Mouse (Mus musculus) frontal cortex, adult (tissue): Measurements from ENCODE around the gene Rassf1.

Source experiments
- ATAC-seq: cut with Nextera tagmentation; 2 replicates; pipeline ENCODE4 v1.9.2; 2017; ENCODE audit warnings: mild to moderate bottlenecking, moderate library complexity, mixed read lengths; ENCODE audit not compliant: low TSS enrichment

The Rassf1 gene

DNA sequence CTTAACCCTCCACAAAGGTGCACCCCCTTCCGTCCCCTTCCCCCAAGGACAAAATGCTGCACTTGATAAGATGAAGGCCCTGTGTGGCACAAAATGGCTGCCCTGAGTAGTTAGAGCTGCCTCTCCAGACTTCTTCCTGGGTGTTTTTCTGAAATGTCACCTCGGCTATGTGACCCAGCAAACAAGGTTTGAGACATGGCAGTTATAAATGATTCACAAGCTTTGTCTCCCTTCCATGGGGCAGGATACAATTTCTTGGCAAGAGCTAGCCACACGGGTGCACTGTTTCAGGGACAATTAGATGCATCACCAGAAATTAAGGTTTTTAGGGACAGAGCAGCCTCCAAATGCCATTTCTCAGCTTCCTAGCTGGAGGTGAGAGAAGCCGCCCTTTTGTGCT is 10.9 kb upstream of the Rassf1 start:
- no peak for ATAC-seq

DNA sequence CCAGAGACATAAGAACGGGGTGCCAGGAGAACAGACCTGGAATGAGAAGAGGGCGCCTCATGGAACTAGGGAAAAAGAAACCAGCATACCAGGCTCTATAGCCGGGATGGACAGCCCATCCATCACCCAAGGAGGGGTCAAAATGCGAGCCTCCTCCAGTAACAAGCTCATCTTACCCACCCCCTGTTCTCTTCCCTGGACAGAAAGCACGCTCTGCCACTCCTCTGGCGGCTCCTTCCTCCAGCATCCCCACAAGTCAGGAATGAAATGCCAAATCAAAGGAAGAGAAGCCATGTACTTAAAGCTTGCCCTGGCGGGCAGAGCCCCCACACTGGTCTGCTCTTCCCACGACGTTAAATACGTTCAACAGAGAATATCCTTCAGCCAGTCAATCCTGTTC is 10.3 kb upstream of the Rassf1 start:
- no peak for ATAC-seq

DNA sequence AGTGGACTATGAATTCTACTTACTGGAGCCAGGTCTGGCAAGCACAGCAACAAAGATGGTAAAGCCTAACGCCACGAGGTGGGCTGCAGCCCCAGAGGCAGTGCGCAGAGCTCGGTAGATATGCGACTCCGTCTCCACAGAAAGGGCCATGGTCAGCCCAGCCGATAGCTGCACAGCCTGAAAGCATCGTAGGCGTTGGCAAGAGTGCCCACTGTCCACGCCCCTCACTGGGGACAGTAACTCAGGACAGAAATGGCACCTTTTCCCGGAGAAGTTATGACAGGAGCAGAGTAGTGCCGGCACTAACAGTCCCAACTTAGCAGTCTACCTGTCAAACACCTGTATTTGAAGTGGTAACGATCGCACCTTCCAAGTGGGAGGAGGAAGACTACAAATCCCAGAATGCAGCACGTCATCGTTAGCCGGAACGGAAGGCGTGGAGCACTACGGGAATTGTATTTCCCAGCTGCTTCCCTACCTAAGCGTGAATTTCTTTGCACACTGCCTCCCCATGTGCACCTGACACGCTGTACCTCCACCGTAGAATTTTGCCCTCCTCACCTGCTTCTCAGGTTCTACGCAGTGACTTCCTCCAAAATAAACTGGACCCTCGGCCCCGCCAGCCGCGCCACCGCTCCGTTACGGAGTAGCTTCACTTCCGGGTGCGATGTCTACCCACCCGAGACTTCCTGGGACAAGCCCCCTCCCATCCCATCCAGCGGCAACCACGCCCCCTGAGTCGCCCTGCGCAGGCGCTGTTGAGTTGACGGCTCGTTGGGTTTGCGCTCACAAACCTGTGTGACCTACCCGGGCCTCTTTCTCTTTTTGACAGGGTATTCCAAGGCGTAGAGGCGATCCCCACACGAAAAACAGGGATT is 9.6 kb upstream of the Rassf1 start, which contains the start of the genes Cyb561d2 and Nprl2:
Gene Cyb561d2, minus strand, starts transcription at position 720 of the 878 bp plus-strand sequence.
Gene Nprl2, plus strand, starts transcription at position 753 of the 878 bp plus-strand sequence.
- ATAC-seq = peak; percentile 72

DNA sequence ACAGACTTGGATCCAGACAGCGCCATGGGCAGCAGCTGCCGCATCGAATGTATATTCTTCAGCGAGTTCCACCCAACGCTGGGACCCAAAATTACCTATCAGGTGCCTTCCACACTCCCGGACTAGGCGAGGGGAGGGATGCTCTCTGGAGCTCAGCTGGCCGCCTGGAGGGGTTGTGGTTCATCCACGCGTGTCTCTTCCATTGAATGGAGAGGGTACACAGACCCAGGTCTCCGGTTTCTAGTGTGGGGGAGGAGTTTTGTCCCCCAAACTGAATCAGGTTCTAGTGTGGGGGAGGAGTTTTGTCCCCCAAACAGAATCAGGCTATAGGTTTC is 9.0 kb upstream of the Rassf1 start:
- ATAC-seq = peak; percentile 1; the same call in 1 of the 2 replicates

DNA sequence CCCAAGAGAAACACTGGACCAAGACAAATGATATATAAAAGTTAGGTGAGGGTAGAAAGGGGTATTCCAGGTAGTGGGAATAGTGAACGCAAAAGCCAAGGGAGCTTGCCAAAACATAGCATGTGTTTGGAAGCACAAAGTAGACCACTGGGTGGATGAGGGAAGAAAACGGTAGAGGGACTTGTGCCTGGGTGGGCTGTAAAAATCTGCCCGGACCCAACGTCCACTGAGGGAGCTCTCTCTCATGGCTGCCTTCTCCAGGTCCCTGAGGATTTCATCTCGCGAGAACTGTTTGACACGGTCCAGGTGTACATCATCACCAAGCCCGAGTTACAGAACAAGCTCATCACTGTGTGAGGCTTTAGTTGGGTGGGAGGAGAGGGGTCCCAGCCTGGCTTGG is 8.6 kb upstream of the Rassf1 start:
- ATAC-seq = no peak

DNA sequence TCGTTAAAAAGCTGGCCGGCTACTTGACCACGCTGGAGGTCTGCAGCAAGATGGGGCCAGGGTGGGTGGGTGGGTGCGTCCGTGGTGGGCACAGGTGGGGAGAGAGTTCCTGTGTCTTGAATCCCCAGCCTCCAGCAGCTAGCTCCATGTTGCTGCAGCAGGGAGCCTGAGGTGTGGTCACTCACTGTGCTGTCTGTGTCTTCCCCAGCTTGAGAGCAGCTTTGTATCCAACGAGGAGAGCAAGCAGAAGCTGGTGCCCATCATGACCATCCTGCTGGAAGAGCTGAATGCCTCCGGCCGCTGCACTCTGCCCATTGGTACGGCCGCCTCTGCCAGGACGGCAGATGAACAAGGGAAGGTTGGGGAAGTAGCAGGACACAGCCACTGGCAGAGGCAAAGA is 8.1 kb upstream of the Rassf1 start:
- ATAC-seq = no peak

DNA sequence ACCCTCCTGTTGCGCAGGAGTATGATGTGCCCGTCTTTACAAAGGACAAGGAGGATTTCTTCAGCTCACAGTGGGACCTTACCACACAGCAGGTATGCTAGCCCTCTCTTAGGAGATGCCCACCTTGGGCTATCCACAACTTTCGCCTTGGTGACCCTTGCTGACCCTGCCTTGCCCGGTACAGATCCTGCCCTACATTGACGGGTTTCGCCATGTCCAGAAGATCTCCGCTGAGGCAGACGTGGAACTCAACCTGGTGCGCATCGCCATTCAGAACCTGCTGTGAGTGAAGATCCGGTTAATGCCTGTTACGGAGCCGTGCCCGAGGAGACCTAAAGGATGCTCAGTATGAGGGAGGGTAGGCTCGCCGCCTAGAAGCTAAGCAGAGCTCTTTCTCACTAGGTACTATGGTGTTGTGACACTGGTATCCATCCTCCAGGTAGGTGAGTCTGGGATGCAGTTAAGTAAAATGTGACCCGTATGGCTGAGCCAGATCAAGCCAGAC is 7.1 kb upstream of the Rassf1 start:
- no peak for ATAC-seq

DNA sequence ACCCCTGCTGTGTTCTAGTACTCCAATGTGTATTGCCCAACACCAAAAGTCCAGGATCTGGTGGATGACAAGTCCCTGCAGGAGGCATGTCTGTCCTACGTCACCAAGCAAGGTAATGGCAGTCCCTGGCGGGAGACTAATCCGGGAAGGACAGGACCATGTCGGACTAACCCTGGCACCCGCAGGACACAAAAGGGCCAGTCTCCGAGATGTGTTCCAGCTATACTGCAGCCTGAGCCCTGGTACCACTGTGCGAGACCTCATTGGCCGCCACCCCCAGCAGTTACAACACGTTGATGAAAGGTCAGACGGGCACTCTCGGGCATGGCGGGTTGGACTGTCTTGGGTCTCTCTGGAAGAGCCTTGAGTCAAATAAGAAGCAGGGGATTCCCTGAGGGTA is 6.6 kb upstream of the Rassf1 start:
- ATAC-seq = no peak

DNA sequence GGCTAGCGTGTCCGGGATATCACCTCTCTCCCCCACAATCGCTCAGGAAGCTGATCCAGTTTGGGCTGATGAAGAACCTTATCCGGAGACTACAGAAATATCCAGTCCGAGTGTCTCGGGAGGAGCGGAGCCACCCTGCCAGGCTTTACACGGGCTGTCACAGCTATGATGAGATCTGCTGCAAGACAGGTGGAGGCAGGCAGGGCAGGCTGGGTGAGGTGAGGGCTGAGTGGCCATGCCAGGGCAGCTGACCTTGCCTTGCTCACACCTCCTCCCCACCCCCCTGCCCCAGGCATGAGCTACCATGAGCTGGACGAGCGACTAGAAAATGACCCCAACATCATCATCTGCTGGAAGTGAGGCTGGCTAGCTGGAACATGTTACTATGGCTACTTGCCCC is 6.2 kb upstream of the Rassf1 start:
- no peak for ATAC-seq

DNA sequence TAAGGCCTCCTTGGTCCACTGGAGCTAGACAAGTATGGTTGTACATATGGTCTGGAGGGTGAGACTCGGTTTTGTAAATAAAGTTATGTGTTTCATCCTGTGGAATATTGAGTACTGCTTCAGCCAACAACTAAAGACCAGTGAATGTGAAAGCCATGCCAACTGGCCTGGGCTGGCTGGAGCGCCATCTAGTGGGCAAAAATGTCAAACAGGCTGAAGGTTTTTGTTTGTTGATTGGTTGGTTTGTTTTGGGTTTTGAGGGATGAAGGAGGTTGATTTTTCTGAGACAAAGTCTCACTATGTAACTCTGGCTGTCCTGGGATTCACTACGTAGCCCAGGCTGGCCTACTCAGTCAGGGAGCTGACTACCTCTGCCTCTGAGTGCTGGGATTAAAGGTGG is 5.8 kb upstream of the Rassf1 start:
- ATAC-seq = no peak

DNA sequence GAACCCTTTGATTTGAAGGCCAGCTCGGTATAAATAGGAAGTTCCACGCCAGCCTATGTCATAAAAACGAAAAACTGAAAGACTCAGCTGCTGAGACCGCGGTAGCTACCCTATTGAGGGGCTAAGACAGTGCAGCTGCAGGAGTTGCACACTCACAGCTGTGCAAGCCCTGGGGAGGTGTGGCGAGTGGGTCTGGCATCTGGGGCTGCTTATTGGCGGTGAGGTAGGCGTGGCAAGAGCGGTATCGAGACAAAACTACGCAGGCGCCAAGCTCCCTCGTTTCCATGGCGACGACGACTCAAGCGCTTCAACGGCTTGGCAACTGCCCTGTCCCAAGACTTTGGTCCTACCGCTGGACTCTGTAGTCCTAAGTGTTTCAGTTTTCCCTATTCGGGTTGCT is 4.3 kb upstream of the Rassf1 start, which contains the start of gene Zmynd10:
Gene Zmynd10, plus strand, starts transcription at position 273 of the 400 bp plus-strand sequence.
- ATAC-seq = peak; percentile 67

DNA sequence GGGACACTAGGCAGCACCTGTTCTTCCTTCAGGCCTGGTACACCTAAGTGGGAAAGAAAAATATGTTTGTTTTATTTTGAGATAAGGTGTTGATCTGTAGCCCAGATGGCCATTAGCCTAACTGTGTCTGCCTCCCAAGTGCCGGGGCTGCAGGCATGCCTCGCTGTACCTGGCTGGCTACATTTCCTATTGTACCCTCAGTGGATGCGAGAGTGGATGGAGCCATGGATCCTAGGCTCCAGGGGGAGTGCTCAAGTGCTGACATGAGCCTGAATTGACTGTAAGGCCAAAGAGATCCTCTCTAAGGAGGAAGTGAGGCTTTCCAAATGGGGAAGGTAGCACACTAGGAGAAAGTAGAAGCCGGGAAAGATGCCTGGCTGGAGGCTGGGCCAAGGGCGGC is 3.4 kb upstream of the Rassf1 start:
- no peak for ATAC-seq

DNA sequence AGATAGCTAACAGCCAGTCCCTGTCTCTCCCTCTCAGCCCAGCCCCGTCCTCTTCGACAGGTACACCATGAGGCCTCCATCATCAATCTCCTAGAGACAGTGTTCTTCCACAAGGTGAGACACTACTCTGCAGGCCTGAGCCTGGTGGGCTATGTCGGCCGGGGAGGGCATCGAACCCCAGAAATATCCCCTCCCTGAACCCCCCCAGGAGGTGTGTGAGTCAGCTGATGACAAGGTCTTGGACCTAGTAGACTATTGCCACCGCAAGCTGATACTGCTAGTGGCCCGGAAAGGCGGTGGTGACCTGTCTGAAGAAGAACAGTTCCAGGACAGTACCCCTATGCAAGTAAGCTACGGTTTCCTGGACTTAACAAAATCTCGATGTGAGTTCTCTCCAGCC is 2.5 kb upstream of the Rassf1 start:
- no peak for ATAC-seq

DNA sequence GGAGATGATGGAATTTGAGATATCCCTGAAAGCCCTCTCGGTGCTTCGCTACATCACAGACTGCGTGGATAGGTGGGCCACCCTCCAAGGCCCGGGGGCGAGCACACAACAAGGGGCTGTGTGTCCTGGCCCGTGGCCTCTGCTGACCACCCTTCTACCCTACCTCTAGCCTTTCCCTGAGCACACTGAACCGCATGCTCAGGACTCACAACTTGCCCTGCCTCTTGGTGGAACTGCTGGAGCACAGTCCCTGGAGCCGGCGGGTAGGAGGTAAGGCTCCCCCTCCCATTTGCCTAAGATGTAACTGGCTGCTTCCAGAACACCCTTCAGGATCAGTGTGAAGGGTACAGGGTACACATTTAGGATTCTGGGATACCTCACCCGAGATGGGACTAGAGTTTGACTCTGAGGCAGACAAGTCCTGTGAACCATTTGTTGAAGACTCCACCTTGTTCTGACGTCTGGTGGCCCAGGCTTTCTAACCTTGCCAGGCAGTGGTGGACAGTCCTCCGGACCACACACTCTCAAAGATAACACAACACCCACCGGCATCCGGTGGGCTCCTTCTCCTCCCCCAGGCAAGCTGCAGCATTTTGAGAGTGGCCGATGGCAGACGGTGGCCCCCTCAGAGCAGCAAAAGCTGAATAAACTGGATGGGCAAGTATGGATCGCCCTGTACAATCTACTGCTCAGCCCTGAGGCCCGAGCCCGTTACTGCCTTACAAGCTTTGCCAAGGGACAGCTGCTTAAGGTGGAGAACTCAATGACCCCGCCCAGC is 1.9 kb upstream of the Rassf1 start:
- ATAC-seq = no peak

DNA sequence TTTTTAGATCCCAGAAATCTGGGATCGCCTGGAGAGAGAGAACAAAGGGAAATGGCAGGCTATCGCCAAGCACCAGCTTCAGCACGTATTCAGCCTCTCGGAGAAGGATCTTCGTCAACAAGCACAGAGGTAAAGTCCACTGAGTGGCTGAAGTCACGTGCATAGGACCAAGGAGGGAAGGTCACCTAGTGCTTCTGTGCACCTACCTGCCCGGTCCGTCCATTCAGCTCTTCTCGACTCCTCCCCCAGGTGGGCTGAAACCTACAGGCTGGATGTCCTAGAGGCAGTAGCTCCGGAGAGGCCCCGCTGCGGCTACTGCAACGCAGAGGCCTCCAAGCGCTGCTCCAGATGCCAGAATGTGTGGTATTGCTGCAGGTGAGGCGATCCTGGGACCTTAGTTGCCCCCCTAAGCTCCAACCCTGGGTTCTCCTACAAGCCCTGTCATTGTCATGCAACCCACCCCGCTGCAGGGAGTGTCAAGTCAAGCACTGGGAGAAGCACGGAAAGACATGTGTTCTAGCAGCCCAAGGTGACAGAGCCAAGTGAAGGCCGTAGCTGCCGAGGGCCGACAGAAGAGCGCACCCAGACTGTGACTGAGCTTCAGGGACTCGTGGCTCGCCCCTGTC is 751 bp upstream of the Rassf1 start:
- ATAC-seq = no peak

DNA sequence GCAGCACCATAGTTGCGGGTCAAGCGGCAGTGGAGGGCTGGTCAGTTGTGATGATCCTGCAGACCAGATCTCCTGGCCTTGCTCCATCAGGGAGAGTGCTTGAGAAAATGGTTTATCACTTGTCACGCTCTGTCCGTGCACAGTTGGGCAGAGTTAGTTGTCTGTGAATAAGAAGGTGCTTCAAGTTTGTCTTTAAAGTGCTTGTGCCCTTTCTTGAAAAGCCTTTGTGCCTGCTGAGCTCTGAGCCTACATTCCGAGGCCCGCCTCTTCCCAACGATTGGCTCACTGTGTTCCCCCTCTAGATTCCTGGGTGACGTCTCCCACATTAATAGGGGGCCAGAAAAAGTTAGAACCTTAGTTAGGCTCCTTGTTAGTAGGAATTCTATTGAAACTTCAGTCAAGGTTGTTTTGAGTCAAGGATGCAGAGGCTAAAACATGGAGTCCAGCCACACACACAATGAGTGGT is 568 bp downstream of the Rassf1 start:
- no peak for ATAC-seq

DNA sequence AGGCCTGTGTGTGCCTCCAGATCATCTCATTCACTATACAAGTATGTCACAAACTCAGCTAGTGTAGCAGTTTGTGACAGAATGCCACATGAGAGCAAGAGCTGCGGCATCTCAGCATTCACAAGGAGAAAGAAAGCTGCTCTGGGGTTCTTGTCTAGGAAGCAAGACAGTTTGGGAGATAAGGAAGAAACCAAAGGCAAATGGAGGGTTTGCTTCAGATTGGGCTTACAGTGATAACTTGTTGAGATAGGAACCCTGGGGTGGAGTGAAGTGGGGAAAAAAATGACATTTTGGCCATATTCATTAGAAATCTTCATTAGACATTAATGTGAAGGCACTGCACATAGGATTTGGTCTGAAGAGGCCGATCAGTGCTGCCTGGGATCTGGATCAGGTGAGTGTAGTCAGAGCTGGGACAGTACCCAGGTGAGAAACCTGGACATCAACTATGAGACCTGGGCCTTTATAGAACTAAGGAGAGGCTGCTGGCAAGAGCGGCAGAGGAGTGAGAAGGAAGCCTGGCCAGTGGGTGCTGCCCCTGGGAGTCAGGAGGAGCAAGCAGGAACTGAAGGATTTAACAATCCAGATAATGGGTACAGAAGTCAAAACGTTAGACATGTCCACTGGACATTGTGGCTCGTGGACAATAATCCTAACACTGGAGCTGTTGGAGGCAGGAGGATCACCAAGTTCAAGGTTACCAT is 1.5 kb downstream of the Rassf1 start:
- ATAC-seq = no peak

DNA sequence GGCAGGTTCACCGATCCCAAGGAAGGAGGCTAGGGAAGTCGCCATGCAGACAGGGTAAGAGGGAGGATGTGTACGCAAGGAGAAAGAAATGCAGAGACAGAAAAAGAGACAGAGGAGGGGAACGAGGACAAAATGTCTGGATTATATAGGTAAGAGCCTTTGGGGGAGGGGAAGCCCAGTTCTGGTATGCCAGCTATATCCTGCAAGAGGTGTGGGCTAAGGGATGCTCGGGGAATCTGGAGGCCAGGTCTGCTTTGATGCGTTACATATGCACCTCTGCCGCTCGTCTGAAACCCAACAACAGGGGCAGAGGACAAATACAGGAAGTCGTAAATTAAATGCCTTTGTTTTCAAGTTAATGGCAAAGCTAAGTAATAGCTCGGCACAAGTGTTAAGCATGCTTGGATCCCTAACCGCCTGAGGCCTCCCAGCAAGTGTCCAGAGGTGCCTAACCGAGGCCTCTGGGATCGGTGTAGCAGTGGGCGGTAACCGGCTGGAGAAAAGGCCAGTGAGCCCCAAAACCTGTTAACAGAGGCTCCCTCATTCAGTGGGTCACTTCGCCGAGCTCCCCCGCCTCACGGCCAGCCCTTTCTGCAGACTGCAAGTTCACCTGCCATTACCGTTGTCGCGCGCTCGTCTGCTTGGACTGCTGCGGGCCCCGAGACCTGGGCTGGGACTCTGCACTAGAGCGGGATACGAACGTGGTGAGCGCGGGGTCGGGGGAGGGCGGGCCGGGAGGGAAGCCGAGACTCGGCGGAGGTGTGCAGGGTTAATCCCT is 2.4 kb downstream of the Rassf1 start:
- ATAC-seq = peak; percentile 15; the same call in 1 of the 2 replicates

DNA sequence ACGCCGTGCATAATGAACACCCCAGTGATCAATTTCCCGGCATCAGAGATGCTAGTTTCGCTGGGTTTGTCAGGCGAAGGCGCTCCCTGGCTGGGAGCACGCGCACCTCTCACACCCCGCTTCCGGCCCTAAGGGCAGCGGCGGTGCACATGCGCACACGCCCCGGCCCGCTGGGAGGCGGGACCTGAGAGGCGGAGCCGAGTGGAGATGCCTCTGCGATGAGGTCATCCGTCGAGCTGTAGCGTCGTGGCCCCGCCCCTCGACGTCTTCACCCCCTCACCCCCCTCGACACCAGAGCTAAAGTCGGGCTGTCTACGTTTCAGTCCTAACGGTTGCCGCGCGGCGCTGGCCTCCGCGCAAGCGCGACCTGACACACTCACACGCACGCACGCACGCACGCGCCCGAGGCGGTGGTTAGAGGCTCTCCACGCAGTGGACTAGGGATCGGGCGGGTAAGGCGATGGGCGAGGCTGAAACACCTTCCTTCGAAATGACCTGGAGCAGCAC is 3.0 kb downstream of the Rassf1 start:
- peak; percentile 85 for ATAC-seq

DNA sequence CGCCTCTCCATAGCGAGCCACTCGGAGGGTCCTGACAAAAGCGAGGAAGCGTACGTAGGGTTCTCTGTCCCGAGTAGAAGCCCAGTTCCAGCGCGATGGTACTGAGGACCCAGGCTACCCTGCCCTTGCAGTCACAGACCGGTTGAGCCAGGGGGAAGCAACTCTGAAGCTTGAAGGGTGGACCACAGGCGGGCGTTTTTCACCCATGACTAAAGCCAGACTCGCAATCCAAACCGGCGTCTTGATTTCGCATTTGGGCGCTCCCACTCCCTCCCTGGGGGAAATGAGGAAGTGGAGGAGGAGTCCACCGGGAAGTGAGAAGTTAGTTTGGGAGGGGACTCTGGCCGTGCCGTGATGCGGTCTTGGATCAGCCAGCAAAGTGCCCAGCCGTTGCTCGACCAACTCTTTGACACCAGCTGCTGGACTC is 3.7 kb downstream of the Rassf1 start:
- ATAC-seq = no peak
